Mouse (Mus musculus): ENCODE measurements at regions not wholly inside any gene's neighbourhood (a gene's known extent, or its start where the extent isn't known, plus 50 kb on each side); places are given as distances from the start of the nearest gene placed in this dataset.

- no peak for TF ChIP-seq USF2 (IDR thresholded peaks at IDR 0.05; ENCODE audit: borderline replicate concordance in 1 of 2, insufficient read depth in 1 of 2, low read depth in 1 of 2, low read length in 2 of 2)
- no peak for TF ChIP-seq TBP (IDR thresholded peaks at IDR 0.05; ENCODE audit: low read depth, low read length)
Measured at GRCm38 (mm10) chr17:45865944-45866343, 132.3 kb upstream of the 1600014C23Rik start.
